Mouse (Mus musculus) lung, embryonic 16.5 days (tissue): ENCODE data around the gene Dgkg. TPM values are rescaled to one million over a fixed set of nuclear protein-coding genes. Genes with fewer than 3 reads are reported as not detected.

Source experiments
- ATAC-seq: fragments of 200-750 bp; cut with Nextera tagmentation; 2 replicates; pipeline ENCODE4 v1.8.0; 2017; ENCODE audit warnings: low read depth, mild to moderate bottlenecking, moderate library complexity
- H3K27ac ChIP-seq: fragments of 300-500 bp; sonication (generic); 2 replicates; pipeline ENCODE4 v1.5.1; 2014; ENCODE audit warnings: mild to moderate bottlenecking, control low read depth, low read length
- H3K27me3 ChIP-seq: fragments of 300-500 bp; sonication (generic); 2 replicates; pipeline ENCODE4 v1.6.1; 2014; ENCODE audit warnings: low read depth, low read length, mixed read lengths; ENCODE audit not compliant: control insufficient read depth, insufficient read depth
- H3K36me3 ChIP-seq: fragments of 300-500 bp; sonication (generic); 2 replicates; pipeline ENCODE4 v1.6.1; 2014; ENCODE audit warnings: low read length; ENCODE audit not compliant: control insufficient read depth, insufficient read depth
- H3K4me1 ChIP-seq: fragments of 300-500 bp; sonication (generic); replicated peaks from 2 replicates; pipeline ENCODE4 v1.6.1; 2014; ENCODE audit warnings: low read length, mixed read lengths; ENCODE audit not compliant: control insufficient read depth, insufficient read depth
- H3K4me2 ChIP-seq: fragments of 300-500 bp; sonication (generic); 2 replicates; pipeline ENCODE4 v1.6.1; 2014; ENCODE audit warnings: low read depth, low read length, control low read depth
- H3K4me3 ChIP-seq: fragments of 300-500 bp; sonication (generic); 2 replicates; pipeline ENCODE4 v1.5.1; 2014; ENCODE audit warnings: mild to moderate bottlenecking, low read length, control low read depth
- H3K9ac ChIP-seq: fragments of 300-500 bp; sonication (generic); 2 replicates; pipeline ENCODE4 v1.6.1; 2014; ENCODE audit warnings: low read length, control low read depth
- H3K9me3 ChIP-seq: fragments of 300-500 bp; sonication (generic); 2 replicates; pipeline ENCODE4 v1.6.1; 2016; ENCODE audit warnings: low read length; ENCODE audit not compliant: control insufficient read depth
- WGBS: fragments of 180-500 bp; shearing (Covaris S2); extraction: QIAGEN DNeasy Blood & Tissue Kit; methylation state at CpG from one replicate; pipeline ENCODE4 v1.1.7; 2014; 5-methylcytosine and 5-hydroxymethylcytosine counted together
- microRNA-seq: library from miRNA; unstranded; fragments of <30 nt; microRNA quantifications from one replicate; pipeline ENCODE4, GENCODE M21; 2016
- polyA plus RNA-seq: library from polyadenylated mRNA; unstranded; fragments of >200 nt; fragmentation: Nextera tagmentation; extraction: Ambion mirVana; gene quantifications from 2 replicates; pipeline ENCODE4 v1.2.1, GENCODE M21; 2015

Gene Dgkg
- polyA plus RNA-seq, 1 experiment from 2014 or later: 1.2 TPM

- peaks cover 29% of the 10 kb centered on the region for H3K4me1 ChIP-seq
- peak overlapping the region; percentile 16; the same call in 1 of the 2 replicates for H3K4me3 ChIP-seq
- H3K27me3 ChIP-seq: no peaks in the 10 kb centered on the region
- 8% methylated on average over 9 of the region's 9 CpGs for WGBS
- peak overlapping the region; percentile 42 for H3K4me2 ChIP-seq
- peaks cover 8% of the 10 kb centered on the region for H3K36me3 ChIP-seq
- ATAC-seq: peak; percentile 94
- H3K9me3 ChIP-seq: no peaks in the 10 kb centered on the region
- peak overlapping the region; percentile 76 for H3K27ac ChIP-seq
- 0 out of 2 replicates have a peak overlapping the region, but pooled peaks have one; percentile 17 for H3K9ac ChIP-seq
Measured at GRCm38 (mm10) chr16:22428853-22429341, 228.1 kb downstream of the Dgkg start.

GRCm38 (mm10) chr16:22426866-22427265, 230.2 kb downstream of the Dgkg start:
- ATAC-seq: no peak
- H3K27ac ChIP-seq: no peak overlapping the region
- H3K4me1 ChIP-seq: peaks cover 29% of the 10 kb centered on the region
- no peak overlapping the region for H3K4me3 ChIP-seq
- peaks cover 8% of the 10 kb centered on the region; the same call in 1 of the 2 replicates for H3K36me3 ChIP-seq
- H3K9ac ChIP-seq: no peak overlapping the region
- 64% methylated on average over 7 of the region's 7 CpGs for WGBS
- no peaks in the 10 kb centered on the region for H3K27me3 ChIP-seq
- H3K9me3 ChIP-seq: no peaks in the 10 kb centered on the region
- no peak overlapping the region for H3K4me2 ChIP-seq

GRCm38 (mm10) chr16:22422256-22422655, 234.8 kb downstream of the Dgkg start:
- WGBS: 73% methylated on average over 5 of the region's 5 CpGs
- Histone ChIP-seq H3K36me3 (peaks cover 10% of the 10 kb centered on the region), H3K27ac (no peak overlapping the region), H3K9me3 (no peaks in the 10 kb centered on the region), H3K4me3 (no peak overlapping the region), H3K4me2 (no peak overlapping the region), H3K4me1 (no peaks in the 10 kb centered on the region; the same call in 1 of the 2 replicates), H3K27me3 (no peaks in the 10 kb centered on the region), H3K9ac (no peak overlapping the region)
- no peak for ATAC-seq

Small RNA genes within 50 kb of the gene (microRNA-seq; reads per million reads assigned to microRNA genes)
- gene Mir6362 (not detected), gene Mir8095 (not detected)

Other genes with a start within 250 kb of the Dgkg start
- gene Etv5, start 217.5 kb downstream of the Dgkg start, polyA plus RNA-seq: 188 and 201 TPM in 2 replicates
- gene Crygs, start 154.4 kb upstream of the Dgkg start, polyA plus RNA-seq: not detected in 2 replicates
- gene Tbccd1, start 200.4 kb upstream of the Dgkg start, polyA plus RNA-seq: 26.7 and 27.4 TPM in 2 replicates
- gene Dnajb11, start 200.6 kb upstream of the Dgkg start, polyA plus RNA-seq: 93.0 and 101 TPM in 2 replicates
- gene Ahsg, start 234.1 kb upstream of the Dgkg start, polyA plus RNA-seq: 8.9 and 74.9 TPM in 2 replicates